Comparison of ENCODE assay signal across 10 mouse cellular contexts in genomic region chr16:42575517-42575946, GRCm38 (mm10).
DNase-seq lines count a peak whose midpoint lies in the region; ATAC-seq and TF ChIP-seq lines count a peak whose summit lies in the region.
"Had no signal": no experiment of that assay in that cellular context is flagged by ENCODE, and none has a peak within 500 bp of the region (broad histone marks: within the 10 kb centered on the region; RNA-seq: fewer than 3 reads in every experiment).

No protein-coding gene starts in this region.

- 6% methylated on average over 7 of the region's 7 CpGs for WGBS in stomach, embryonic 14.5 days
- WGBS in stomach, postnatal 0 days, result 10% methylated on average over 7 of the region's 7 CpGs
- whole genome bisulfite sequencing in embryonic facial prominence, embryonic 15.5 days, result 2% methylated on average over 7 of the region's 7 CpGs
- 6% methylated on average over 7 of the region's 7 CpGs for whole genome bisulfite sequencing in intestine, embryonic 16.5 days

- no peak overlapping the region for H3K9ac ChIP-seq in stomach, embryonic 14.5 days (replicated peaks; ENCODE audit: low read depth, low read length)
- H3K9ac ChIP-seq in stomach, postnatal 0 days (ENCODE audit: low read length), result no peak overlapping the region
- H3K9ac ChIP-seq in embryonic facial prominence, embryonic 15.5 days, result no peak overlapping the region
- no peak overlapping the region for H3K9ac ChIP-seq in intestine, embryonic 16.5 days (ENCODE audit: low read depth, low read length)

- H3K4me1 ChIP-seq in stomach, embryonic 14.5 days (ENCODE audit: control insufficient read depth, insufficient read depth, low read length), result no peaks in the 10 kb centered on the region
- H3K4me1 ChIP-seq in stomach, postnatal 0 days (replicated peaks; ENCODE audit: control insufficient read depth, insufficient read depth), result no peaks in the 10 kb centered on the region
- no peaks in the 10 kb centered on the region; the same call in 1 of the 2 replicates for H3K4me1 ChIP-seq in embryonic facial prominence, embryonic 15.5 days
- H3K4me1 ChIP-seq in intestine, embryonic 16.5 days (ENCODE audit: control insufficient read depth, insufficient read depth, low read length), result no peaks in the 10 kb centered on the region

- no peaks in the 10 kb centered on the region for H3K27me3 ChIP-seq in stomach, embryonic 14.5 days (ENCODE audit: control insufficient read depth, insufficient read depth, low read length)
- no peaks in the 10 kb centered on the region for H3K27me3 ChIP-seq in stomach, postnatal 0 days (ENCODE audit: control insufficient read depth, insufficient read depth, low read length)
- H3K27me3 ChIP-seq in embryonic facial prominence, embryonic 15.5 days, result no peaks in the 10 kb centered on the region
- H3K27me3 ChIP-seq in intestine, embryonic 16.5 days (replicated peaks; ENCODE audit: control insufficient read depth, insufficient read depth, low read length), result no peaks in the 10 kb centered on the region

- no peaks in the 10 kb centered on the region for H3K36me3 ChIP-seq in stomach, embryonic 14.5 days (ENCODE audit: control insufficient read depth, insufficient read depth, low read length)
- H3K36me3 ChIP-seq in stomach, postnatal 0 days (ENCODE audit: control insufficient read depth, insufficient read depth, low read length), result no peaks in the 10 kb centered on the region
- no peaks in the 10 kb centered on the region for H3K36me3 ChIP-seq in embryonic facial prominence, embryonic 15.5 days
- H3K36me3 ChIP-seq in intestine, embryonic 16.5 days (ENCODE audit: control insufficient read depth, insufficient read depth, low read length), result no peaks in the 10 kb centered on the region

- no peak overlapping the region for H3K27ac ChIP-seq in stomach, embryonic 14.5 days (ENCODE audit: low read length)
- H3K27ac ChIP-seq in stomach, postnatal 0 days (replicated peaks), result no peak overlapping the region
- H3K27ac ChIP-seq in embryonic facial prominence, embryonic 15.5 days (replicated peaks), result no peak overlapping the region
- no peak overlapping the region for H3K27ac ChIP-seq in intestine, embryonic 16.5 days (ENCODE audit: low read length)

- ATAC-seq in stomach, embryonic 14.5 days (ENCODE audit: insufficient number of reproducible peaks, insufficient read depth, low FRiP score, low read depth), result peak; percentile 23; the same call in 1 of the 2 replicates
- ATAC-seq in stomach, postnatal 0 days (ENCODE audit: low FRiP score, low TSS enrichment), result no peak
- ATAC-seq in embryonic facial prominence, embryonic 15.5 days (ENCODE audit: insufficient number of reproducible peaks, low FRiP score, low TSS enrichment, low read depth), result peak; percentile 70; the same call in 1 of the 2 replicates
- ATAC-seq in intestine, embryonic 16.5 days, result 0 out of 2 replicates have a peak, but pooled peaks have one; percentile 16

- H3K9me3 ChIP-seq in stomach, embryonic 14.5 days (ENCODE audit: control insufficient read depth, low read depth, low read length), result no peaks in the 10 kb centered on the region
- no peaks in the 10 kb centered on the region for H3K9me3 ChIP-seq in stomach, postnatal 0 days (ENCODE audit: control insufficient read depth, low read length)
- no peaks in the 10 kb centered on the region for H3K9me3 ChIP-seq in embryonic facial prominence, embryonic 15.5 days (replicated peaks)
- no peaks in the 10 kb centered on the region for H3K9me3 ChIP-seq in intestine, embryonic 16.5 days (ENCODE audit: control insufficient read depth, low read length)

- TF ChIP-seq CTCF in stomach, postnatal 0 days (IDR thresholded peaks at IDR 0.05; ENCODE audit: low read depth), result no peak

- H3K4me3 ChIP-seq in stomach, embryonic 14.5 days (ENCODE audit: low read depth, low read length), result no peak overlapping the region
- no peak overlapping the region for H3K4me3 ChIP-seq in stomach, postnatal 0 days (ENCODE audit: low read depth, low read length)
- H3K4me3 ChIP-seq in embryonic facial prominence, embryonic 15.5 days (replicated peaks), result no peak overlapping the region
- H3K4me3 ChIP-seq in intestine, embryonic 16.5 days (ENCODE audit: low read length), result no peak overlapping the region

- no peak for DNase-seq in stomach, postnatal 0 days (ENCODE audit: low spot score)
- peak; percentile 27 for DNase-seq in yolk sac, embryonic 10.5 days (ENCODE audit: low spot score)
- DNase-seq in testis, postnatal 10 days (ENCODE audit: low spot score), result no peak
- no peak for DNase-seq in spleen, adult 18-20 months
- no peak for DNase-seq in layer of hippocampus, adult 9-10 months (ENCODE audit: low spot score)
- DNase-seq: cerebellum, adult 9-10 months; thymus, postnatal 4 days had no signal

- no peak for TF ChIP-seq EP300 in stomach, postnatal 0 days (optimal IDR thresholded peaks at IDR 0.05)

- no peak overlapping the region for H3K4me2 ChIP-seq in stomach, embryonic 14.5 days (replicated peaks; ENCODE audit: low read depth, low read length)
- H3K4me2 ChIP-seq in stomach, postnatal 0 days (replicated peaks; ENCODE audit: low read depth), result no peak overlapping the region
- no peak overlapping the region; the same call in 1 of the 2 replicates for H3K4me2 ChIP-seq in embryonic facial prominence, embryonic 15.5 days (replicated peaks)
- no peak overlapping the region for H3K4me2 ChIP-seq in intestine, embryonic 16.5 days (ENCODE audit: low read depth, low read length)
